Mouse (Mus musculus) embryo, embryonic 10.5 days (tissue): ENCODE measurements around the gene Gm10959.

Experiments
- DNase-seq: peaks from one replicate; pipeline ENCODE4 v3.0.0-alpha.2; 2015; ENCODE audit warnings: low spot score

The Gm10959 gene

GRCm38 (mm10) chr3:122888371-122888819, 30.8 kb downstream of the Gm10959 start:
- no peak for DNase-seq

- no peak for DNase-seq
These were observed 31.5 kb downstream of the Gm10959 start for GRCm38 (mm10) chr3:122887505-122888301.

GRCm38 (mm10) chr3:122878705-122879315, 40.4 kb downstream of the Gm10959 start:
- DNase-seq, result no peak

GRCm38 (mm10) chr3:122877543-122877942, 41.6 kb downstream of the Gm10959 start:
- DNase-seq, result no peak

- no peak for DNase-seq
These were observed 42.3 kb downstream of the Gm10959 start for GRCm38 (mm10) chr3:122876870-122877269.

- DNase-seq, result no peak
These were observed 47.6 kb downstream of the Gm10959 start for GRCm38 (mm10) chr3:122871596-122871995.

- DNase-seq, result no peak
These were observed 50.9 kb downstream of the Gm10959 start for GRCm38 (mm10) chr3:122868270-122868669.

- DNase-seq, result no peak
These were observed 54.1 kb downstream of the Gm10959 start for GRCm38 (mm10) chr3:122865092-122865491.
